Mouse (Mus musculus) lung, embryonic 16.5 days (tissue): Measurements from ENCODE around the gene Aspscr1. TPM values are rescaled to one million over a fixed set of nuclear protein-coding genes. Genes with fewer than 3 reads are reported as not detected.

Experiments used
- ATAC-seq: fragments of 200-750 bp; cut with Nextera tagmentation; 2 replicates; pipeline ENCODE4 v1.8.0; 2017; ENCODE audit warnings: low read depth, mild to moderate bottlenecking, moderate library complexity
- H3K27ac ChIP-seq: fragments of 300-500 bp; sonication (generic); 2 replicates; pipeline ENCODE4 v1.5.1; 2014; ENCODE audit warnings: mild to moderate bottlenecking, control low read depth, low read length
- H3K27me3 ChIP-seq: fragments of 300-500 bp; sonication (generic); 2 replicates; pipeline ENCODE4 v1.6.1; 2014; ENCODE audit warnings: low read depth, low read length, mixed read lengths; ENCODE audit not compliant: control insufficient read depth, insufficient read depth
- H3K36me3 ChIP-seq: fragments of 300-500 bp; sonication (generic); 2 replicates; pipeline ENCODE4 v1.6.1; 2014; ENCODE audit warnings: low read length; ENCODE audit not compliant: control insufficient read depth, insufficient read depth
- H3K4me1 ChIP-seq: fragments of 300-500 bp; sonication (generic); replicated peaks from 2 replicates; pipeline ENCODE4 v1.6.1; 2014; ENCODE audit warnings: low read length, mixed read lengths; ENCODE audit not compliant: control insufficient read depth, insufficient read depth
- H3K4me2 ChIP-seq: fragments of 300-500 bp; sonication (generic); 2 replicates; pipeline ENCODE4 v1.6.1; 2014; ENCODE audit warnings: low read depth, low read length, control low read depth
- H3K4me3 ChIP-seq: fragments of 300-500 bp; sonication (generic); 2 replicates; pipeline ENCODE4 v1.5.1; 2014; ENCODE audit warnings: mild to moderate bottlenecking, low read length, control low read depth
- H3K9ac ChIP-seq: fragments of 300-500 bp; sonication (generic); 2 replicates; pipeline ENCODE4 v1.6.1; 2014; ENCODE audit warnings: low read length, control low read depth
- H3K9me3 ChIP-seq: fragments of 300-500 bp; sonication (generic); 2 replicates; pipeline ENCODE4 v1.6.1; 2016; ENCODE audit warnings: low read length; ENCODE audit not compliant: control insufficient read depth
- WGBS: fragments of 180-500 bp; shearing (Covaris S2); extraction: QIAGEN DNeasy Blood & Tissue Kit; methylation state at CpG from one replicate; pipeline ENCODE4 v1.1.7; 2014; 5-methylcytosine and 5-hydroxymethylcytosine counted together
- microRNA-seq: library from miRNA; unstranded; fragments of <30 nt; microRNA quantifications from one replicate; pipeline ENCODE4, GENCODE M21; 2016
- polyA plus RNA-seq: library from polyadenylated mRNA; unstranded; fragments of >200 nt; fragmentation: Nextera tagmentation; extraction: Ambion mirVana; gene quantifications from 2 replicates; pipeline ENCODE4 v1.2.1, GENCODE M21; 2015

The Aspscr1 gene
- polyA plus RNA-seq, 1 experiment from 2014 or later: 127 TPM

GRCm38 (mm10) chr11:120733521-120733920 is 60.7 kb downstream of the Aspscr1 start:
- peaks cover 17% of the 10 kb centered on the region for H3K4me1 ChIP-seq
- H3K27ac ChIP-seq: peak overlapping the region; percentile 70; the same call in 1 of the 2 replicates
- no peak overlapping the region for H3K4me3 ChIP-seq
- peak; percentile 37; the same call in 1 of the 2 replicates for ATAC-seq
- no peak overlapping the region for H3K4me2 ChIP-seq
- no peaks in the 10 kb centered on the region for H3K27me3 ChIP-seq
- 30% methylated on average over 6 of the region's 6 CpGs for WGBS
- H3K36me3 ChIP-seq: no peaks in the 10 kb centered on the region
- no peak overlapping the region for H3K9ac ChIP-seq
- H3K9me3 ChIP-seq: no peaks in the 10 kb centered on the region

GRCm38 (mm10) chr11:120736424-120736823 is 63.7 kb downstream of the Aspscr1 start:
- Histone ChIP-seq H3K27me3 (no peaks in the 10 kb centered on the region), H3K4me1 (peaks cover 11% of the 10 kb centered on the region), H3K9ac (no peak overlapping the region), H3K4me3 (no peak overlapping the region), H3K4me2 (no peak overlapping the region), H3K36me3 (no peaks in the 10 kb centered on the region), H3K27ac (no peak overlapping the region), H3K9me3 (no peaks in the 10 kb centered on the region)
- no peak for ATAC-seq
- 63% methylated on average over 6 of the region's 6 CpGs for WGBS

- no peak overlapping the region for H3K4me2 ChIP-seq
- 79% methylated on average over 5 of the region's 5 CpGs for WGBS
- H3K4me3 ChIP-seq: no peak overlapping the region
- no peak overlapping the region for H3K27ac ChIP-seq
- no peaks in the 10 kb centered on the region for H3K4me1 ChIP-seq
- ATAC-seq: no peak
- no peak overlapping the region for H3K9ac ChIP-seq
- no peaks in the 10 kb centered on the region for H3K27me3 ChIP-seq
- H3K36me3 ChIP-seq: no peaks in the 10 kb centered on the region
- H3K9me3 ChIP-seq: no peaks in the 10 kb centered on the region
Observed at GRCm38 (mm10) chr11:120740981-120741380, 68.2 kb downstream of the Aspscr1 start.

- no peak overlapping the region for H3K4me2 ChIP-seq
- no peaks in the 10 kb centered on the region for H3K36me3 ChIP-seq
- H3K27ac ChIP-seq: peak overlapping the region; percentile 93
- H3K4me3 ChIP-seq: no peak overlapping the region
- 36% methylated on average over 7 of the region's 7 CpGs for WGBS
- H3K9ac ChIP-seq: no peak overlapping the region
- H3K4me1 ChIP-seq: no peaks in the 10 kb centered on the region
- H3K27me3 ChIP-seq: no peaks in the 10 kb centered on the region
- no peaks in the 10 kb centered on the region for H3K9me3 ChIP-seq
- ATAC-seq: peak; percentile 94
Observed at GRCm38 (mm10) chr11:120744121-120744701, 71.4 kb downstream of the Aspscr1 start.

- no peaks in the 10 kb centered on the region for H3K9me3 ChIP-seq
- H3K27me3 ChIP-seq: no peaks in the 10 kb centered on the region
- H3K27ac ChIP-seq: peak overlapping the region; percentile 11
- H3K36me3 ChIP-seq: no peaks in the 10 kb centered on the region
- ATAC-seq: no peak
- H3K4me3 ChIP-seq: no peak overlapping the region
- WGBS: 82% methylated on average over 4 of the region's 4 CpGs
- no peak overlapping the region for H3K9ac ChIP-seq
- H3K4me2 ChIP-seq: no peak overlapping the region
- no peaks in the 10 kb centered on the region for H3K4me1 ChIP-seq
Observed at GRCm38 (mm10) chr11:120747974-120748373, 75.2 kb downstream of the Aspscr1 start.

GRCm38 (mm10) chr11:120749430-120749829 is 76.7 kb downstream of the Aspscr1 start:
- 62% methylated on average over 8 of the region's 8 CpGs for WGBS
- Histone ChIP-seq H3K4me2 (no peak overlapping the region), H3K4me1 (no peaks in the 10 kb centered on the region), H3K4me3 (no peak overlapping the region), H3K9ac (no peak overlapping the region), H3K36me3 (no peaks in the 10 kb centered on the region), H3K27me3 (no peaks in the 10 kb centered on the region), H3K27ac (no peak overlapping the region), H3K9me3 (no peaks in the 10 kb centered on the region)
- no peak for ATAC-seq

- no peaks in the 10 kb centered on the region; the same call in 1 of the 2 replicates for H3K9me3 ChIP-seq
- no peak overlapping the region for H3K9ac ChIP-seq
- H3K27ac ChIP-seq: no peak overlapping the region
- H3K36me3 ChIP-seq: no peaks in the 10 kb centered on the region
- H3K4me1 ChIP-seq: no peaks in the 10 kb centered on the region
- H3K27me3 ChIP-seq: no peaks in the 10 kb centered on the region
- no peak for ATAC-seq
- H3K4me2 ChIP-seq: no peak overlapping the region
- 53% methylated on average over 4 of the region's 4 CpGs for WGBS
- no peak overlapping the region for H3K4me3 ChIP-seq
Observed at GRCm38 (mm10) chr11:120751606-120752005, 78.8 kb downstream of the Aspscr1 start.

Small RNA genes lying within 50 kb of the gene (microRNA-seq; reads per million reads assigned to microRNA genes)
- gene Mir6936: not detected

Other genes with a start within 250 kb of the Aspscr1 start
- gene Nploc4, start 235.3 kb upstream of the Aspscr1 start, polyA plus RNA-seq: 25.9 and 28.2 TPM in 2 replicates
- not detected in 2 replicates for gene Tspan10, start 230.3 kb upstream of the Aspscr1 start, polyA plus RNA-seq
- 0.21 TPM in 1 of 2 replicates, not detected in the other for gene Pde6g, start 219.5 kb upstream of the Aspscr1 start, polyA plus RNA-seq
- gene Oxld1, start 214.9 kb upstream of the Aspscr1 start, polyA plus RNA-seq: 13.2 and 14.8 TPM in 2 replicates
- 34.8 and 38.1 TPM in 2 replicates for gene Ccdc137, start 214.9 kb upstream of the Aspscr1 start, polyA plus RNA-seq
- gene Arl16, start 205.4 kb upstream of the Aspscr1 start, polyA plus RNA-seq: 40.3 and 44.8 TPM in 2 replicates
- gene Mrpl12, start 188.4 kb upstream of the Aspscr1 start, polyA plus RNA-seq: 113 and 117 TPM in 2 replicates
- 72.5 and 73.8 TPM in 2 replicates for gene Slc25a10, start 181.1 kb upstream of the Aspscr1 start, polyA plus RNA-seq
- gene Gcgr, start 142.3 kb upstream of the Aspscr1 start, polyA plus RNA-seq: 1.4 and 1.7 TPM in 2 replicates
- gene Mcrip1, start 123.2 kb upstream of the Aspscr1 start, polyA plus RNA-seq: 184 and 200 TPM in 2 replicates
- 0.95 and 2.6 TPM in 2 replicates for gene Ppp1r27, start 121.8 kb upstream of the Aspscr1 start, polyA plus RNA-seq
- 829 and 841 TPM in 2 replicates for gene P4hb, start 99.7 kb upstream of the Aspscr1 start, polyA plus RNA-seq
- 654 and 680 TPM in 2 replicates for gene Arhgdia, start 91.3 kb upstream of the Aspscr1 start, polyA plus RNA-seq
- 82.6 and 266 TPM in 2 replicates for gene Alyref, start 74.6 kb upstream of the Aspscr1 start, polyA plus RNA-seq
- 215 and 224 TPM in 2 replicates for gene Anapc11, start 74.6 kb upstream of the Aspscr1 start, polyA plus RNA-seq
- 1.5 and 1.6 TPM in 2 replicates for gene Npb, start 64.5 kb upstream of the Aspscr1 start, polyA plus RNA-seq
- gene Pcyt2, start 55.0 kb upstream of the Aspscr1 start, polyA plus RNA-seq: 104 and 117 TPM in 2 replicates
- 31.8 and 32.5 TPM in 2 replicates for gene Sirt7, start 47.7 kb upstream of the Aspscr1 start, polyA plus RNA-seq
- 13.2 and 15.0 TPM in 2 replicates for gene Mafg, start 39.4 kb upstream of the Aspscr1 start, polyA plus RNA-seq
- 22.4 and 23.4 TPM in 2 replicates for gene Pycr1, start 29.2 kb upstream of the Aspscr1 start, polyA plus RNA-seq
- 0.97 and 1.1 TPM in 2 replicates for gene Myadml2, start 24.8 kb upstream of the Aspscr1 start, polyA plus RNA-seq
- gene Notum, start 11.8 kb upstream of the Aspscr1 start, polyA plus RNA-seq: 3.2 and 4.0 TPM in 2 replicates
- gene Cenpx, start 40.8 kb downstream of the Aspscr1 start, polyA plus RNA-seq: 156 and 170 TPM in 2 replicates
- gene Lrrc45, start 41.0 kb downstream of the Aspscr1 start, polyA plus RNA-seq: 58.2 and 63.9 TPM in 2 replicates
- gene Rac3, start 48.5 kb downstream of the Aspscr1 start, polyA plus RNA-seq: 53.5 and 54.2 TPM in 2 replicates
- 69.5 and 92.2 TPM in 2 replicates for gene Dcxr, start 54.3 kb downstream of the Aspscr1 start, polyA plus RNA-seq
- gene Cbr2, start 59.1 kb downstream of the Aspscr1 start, polyA plus RNA-seq: 194 and 348 TPM in 2 replicates
- 3.9 and 5.0 TPM in 2 replicates for gene Hmga1b, start 89.8 kb downstream of the Aspscr1 start, polyA plus RNA-seq
- gene Rfng, start 111.2 kb downstream of the Aspscr1 start, polyA plus RNA-seq: 39.3 and 43.0 TPM in 2 replicates
- 187 and 188 TPM in 2 replicates for gene Gps1, start 111.3 kb downstream of the Aspscr1 start, polyA plus RNA-seq
- gene Dus1l, start 123.4 kb downstream of the Aspscr1 start, polyA plus RNA-seq: 74.0 and 80.9 TPM in 2 replicates
- gene Fasn, start 151.6 kb downstream of the Aspscr1 start, polyA plus RNA-seq: 50.6 and 53.5 TPM in 2 replicates